Mouse (Mus musculus): ENCODE measurements around the gene Plekha1.

Plekha1 gene

GRCm38 (mm10) chr7:130860721-130861142, 4.8 kb upstream of the Plekha1 start:
- peak; percentile 45 for DNase-seq

GRCm38 (mm10) chr7:130862501-130862900, 3.1 kb upstream of the Plekha1 start:
- peak; percentile 37 for DNase-seq

- DNase-seq, result no peak
Measured at GRCm38 (mm10) chr7:130864711-130865110, 845 bp upstream of the Plekha1 start.

- no peak for DNase-seq
Measured at GRCm38 (mm10) chr7:130866640-130867039, 1.1 kb downstream of the Plekha1 start.

- DNase-seq, result peak; percentile 25
Measured at GRCm38 (mm10) chr7:130867256-130867655, 1.7 kb downstream of the Plekha1 start.

- DNase-seq, result no peak
Measured at GRCm38 (mm10) chr7:130884161-130884560, 18.6 kb downstream of the Plekha1 start.

GRCm38 (mm10) chr7:130886246-130886645, 20.7 kb downstream of the Plekha1 start:
- DNase-seq, result no peak

GRCm38 (mm10) chr7:130887946-130888345, 22.4 kb downstream of the Plekha1 start:
- DNase-seq, result no peak

- no peak for DNase-seq
Measured at GRCm38 (mm10) chr7:130890871-130891270, 25.3 kb downstream of the Plekha1 start.

GRCm38 (mm10) chr7:130892973-130893372, 27.4 kb downstream of the Plekha1 start:
- no peak for DNase-seq

GRCm38 (mm10) chr7:130894931-130895617, 29.5 kb downstream of the Plekha1 start:
- peak; percentile 60 for DNase-seq

GRCm38 (mm10) chr7:130895618-130895945, 30.0 kb downstream of the Plekha1 start:
- no peak for DNase-seq

- no peak for DNase-seq
Measured at GRCm38 (mm10) chr7:130896064-130896463, 30.5 kb downstream of the Plekha1 start.

- DNase-seq, result no peak
Measured at GRCm38 (mm10) chr7:130897201-130897600, 31.6 kb downstream of the Plekha1 start.

GRCm38 (mm10) chr7:130898373-130898772, 32.8 kb downstream of the Plekha1 start:
- peak; percentile 24 for DNase-seq

- no peak for DNase-seq
Measured at GRCm38 (mm10) chr7:130900233-130900848, 34.8 kb downstream of the Plekha1 start.

- no peak for DNase-seq
Measured at GRCm38 (mm10) chr7:130902929-130903328, 37.4 kb downstream of the Plekha1 start.

GRCm38 (mm10) chr7:130903505-130904074, 38.0 kb downstream of the Plekha1 start:
- no peak for DNase-seq

GRCm38 (mm10) chr7:130904571-130905365, 39.2 kb downstream of the Plekha1 start:
- no peak for DNase-seq

GRCm38 (mm10) chr7:130910841-130911240, 45.3 kb downstream of the Plekha1 start:
- DNase-seq, result no peak

GRCm38 (mm10) chr7:130914693-130915363, 49.3 kb downstream of the Plekha1 start:
- peak; percentile 67 for DNase-seq

- no peak for DNase-seq
Measured at GRCm38 (mm10) chr7:130918260-130918659, 52.7 kb downstream of the Plekha1 start.

All from kidney, postnatal 14 days (tissue).